ENCODE assay signal across 25 mouse cellular contexts in genomic region chr9:66907746-66908397, GRCm38 (mm10). TPM values are rescaled to one million over a fixed set of nuclear protein-coding genes. Genes with fewer than 3 reads are reported as not detected.
DNase-seq lines count a peak whose midpoint lies in the region; ATAC-seq and TF ChIP-seq lines count a peak whose summit lies in the region.
"Had no signal": no experiment of that assay in that cellular context is flagged by ENCODE, and none has a peak within 500 bp of the region (broad histone marks: within the 10 kb centered on the region; RNA-seq: fewer than 3 reads in every experiment).

No protein-coding gene starts in this region.

- H3K27ac ChIP-seq in liver, postnatal 0 days (ENCODE audit: low read depth): peak overlapping the region; percentile 63
- H3K27ac ChIP-seq in liver, embryonic 11.5 days (ENCODE audit: low read depth, low read length): no peak overlapping the region
- peak overlapping the region; percentile 31 for H3K27ac ChIP-seq in brown adipose tissue, adult 24 weeks (replicated peaks; ENCODE audit: low read depth, low read length)
- peak overlapping the region; percentile 94 for H3K27ac ChIP-seq in macrophage
- H3K27ac ChIP-seq in small intestine, adult 2 months (ENCODE audit: insufficient read depth, low read depth, low read length): peak overlapping the region; percentile 72; the same call in 1 of the 2 replicates
- H3K27ac ChIP-seq: heart, embryonic 10.5 days; hindbrain, embryonic 10.5 days; kidney, embryonic 15.5 days; left cerebral cortex, adult 2 months; stomach, embryonic 15.5 days had no signal

- no peaks in the 10 kb centered on the region for H3K9me3 ChIP-seq in liver, postnatal 0 days (ENCODE audit: low read length)
- H3K9me3 ChIP-seq in liver, embryonic 11.5 days (ENCODE audit: control insufficient read depth, low read length): no peaks in the 10 kb centered on the region
- H3K9me3 ChIP-seq: heart, embryonic 10.5 days; hindbrain, embryonic 10.5 days; kidney, embryonic 15.5 days; stomach, embryonic 15.5 days had no signal

- peaks cover 12% of the 10 kb centered on the region; the same call in 1 of the 2 replicates for H3K36me3 ChIP-seq in liver, postnatal 0 days (replicated peaks; ENCODE audit: insufficient read depth, low read length)
- H3K36me3 ChIP-seq in liver, embryonic 11.5 days (ENCODE audit: control insufficient read depth, insufficient read depth, low read length): peaks cover 4% of the 10 kb centered on the region
- peaks cover 19% of the 10 kb centered on the region for H3K36me3 ChIP-seq in macrophage (ENCODE audit: inconsistent target)
- no peaks in the 10 kb centered on the region for H3K36me3 ChIP-seq in small intestine, adult 2 months (ENCODE audit: control insufficient read depth, insufficient read depth, low read length)
- H3K36me3 ChIP-seq: stomach, embryonic 15.5 days had no signal

- peaks cover 100% of the 10 kb centered on the region for H3K79me2 ChIP-seq in macrophage (ENCODE audit: inconsistent target)

- H3K27me3 ChIP-seq in liver, postnatal 0 days (ENCODE audit: insufficient read depth, low read length): no peaks in the 10 kb centered on the region
- no peaks in the 10 kb centered on the region for H3K27me3 ChIP-seq in liver, embryonic 11.5 days (replicated peaks; ENCODE audit: control insufficient read depth, insufficient read depth, low read length)
- no peaks in the 10 kb centered on the region for H3K27me3 ChIP-seq in small intestine, adult 2 months (ENCODE audit: control insufficient read depth, insufficient read depth, low read length)
- H3K27me3 ChIP-seq: kidney, embryonic 15.5 days; stomach, embryonic 15.5 days had no signal

- H3K4me1 ChIP-seq in liver, postnatal 0 days (ENCODE audit: insufficient read depth): peaks cover 56% of the 10 kb centered on the region
- H3K4me1 ChIP-seq in liver, embryonic 11.5 days (replicated peaks; ENCODE audit: control insufficient read depth, insufficient read depth, low read length): peaks cover 37% of the 10 kb centered on the region
- peaks cover 18% of the 10 kb centered on the region for H3K4me1 ChIP-seq in brown adipose tissue, adult 24 weeks (ENCODE audit: control insufficient read depth, insufficient read depth, insufficient read length, low read length)
- H3K4me1 ChIP-seq in small intestine, adult 2 months (ENCODE audit: control insufficient read depth, insufficient read depth, insufficient read length, low read length): peaks cover 4% of the 10 kb centered on the region; the same call in 1 of the 2 replicates

- no peak for TF ChIP-seq EP300 in liver, postnatal 0 days (IDR thresholded peaks at IDR 0.05; ENCODE audit: low read depth)

- no peak overlapping the region for H3K4me3 ChIP-seq in liver, postnatal 0 days (ENCODE audit: low read depth, low read length)
- no peak overlapping the region for H3K4me3 ChIP-seq in liver, embryonic 11.5 days (ENCODE audit: low read depth, low read length)
- H3K4me3 ChIP-seq in brown adipose tissue, adult 24 weeks (ENCODE audit: insufficient read depth, low read depth, low read length): no peak overlapping the region
- no peak overlapping the region for H3K4me3 ChIP-seq in macrophage (ENCODE audit: inconsistent target)
- no peak overlapping the region for H3K4me3 ChIP-seq in small intestine, adult 2 months (ENCODE audit: low read depth, low read length)
- H3K4me3 ChIP-seq: heart, embryonic 10.5 days; hindbrain, embryonic 10.5 days; kidney, embryonic 15.5 days; left cerebral cortex, adult 2 months; stomach, embryonic 15.5 days had no signal

- ATAC-seq in liver, postnatal 0 days: no peak
- no peak for ATAC-seq in liver, embryonic 11.5 days (replicated peaks; ENCODE audit: low FRiP score)
- ATAC-seq: forebrain, postnatal 0 days; hindbrain, embryonic 16.5 days had no signal

- TF ChIP-seq POLR2A in small intestine, adult 2 months (IDR thresholded peaks at IDR 0.05; ENCODE audit: low read depth, low read length): no peak

- H3K9ac ChIP-seq in liver, postnatal 0 days (replicated peaks): no peak overlapping the region
- H3K9ac ChIP-seq in liver, embryonic 11.5 days (ENCODE audit: low read depth, low read length): no peak overlapping the region
- H3K9ac ChIP-seq: forebrain, postnatal 0 days; kidney, embryonic 15.5 days; stomach, embryonic 15.5 days had no signal

- TF ChIP-seq CTCF in liver, postnatal 0 days (IDR thresholded peaks at IDR 0.05; ENCODE audit: low read depth): no peak
- no peak for TF ChIP-seq CTCF in small intestine, adult 2 months (IDR thresholded peaks at IDR 0.05; ENCODE audit: extremely low read depth, insufficient read length, insufficient replicate concordance, low read depth, low read length)

- 0 out of 2 replicates have a peak overlapping the region, but pooled peaks have one; percentile 9 for H3K4me2 ChIP-seq in liver, postnatal 0 days (ENCODE audit: low read depth, low read length)
- H3K4me2 ChIP-seq in liver, embryonic 11.5 days: no peak overlapping the region
- H3K4me2 ChIP-seq: kidney, embryonic 15.5 days; stomach, embryonic 15.5 days had no signal

- no peak for DNase-seq in liver, postnatal 0 days
- DNase-seq in liver, embryonic 11.5 days (ENCODE audit: low spot score): no peak
- no peak for DNase-seq in spleen, postnatal 14 days (ENCODE audit: low spot score in 2 of 2)
- DNase-seq in spleen, postnatal 4 days (ENCODE audit: low spot score in 2 of 2): no peak
- DNase-seq: adrenal gland, adult 2 months; cerebellum, adult 2 months; cerebellum, postnatal 36 days; forebrain, postnatal 0 days; gastrocnemius, postnatal 36 days; kidney, adult 11 months; kidney, postnatal 36 days; lung, postnatal 14 days; retina, postnatal 1 day; right cerebral cortex, postnatal 25 days; thymus, adult 2 months; thymus, postnatal 4 days had no signal

- 62% methylated on average over 5 of the region's 5 CpGs for WGBS in liver, postnatal 0 days (ENCODE audit: insufficient replicate concordance)
- WGBS in liver, embryonic 11.5 days: 70% methylated on average over 5 of the region's 5 CpGs
- WGBS in macrophage (ENCODE audit: missing documents): 20% methylated on average over 5 of the region's 5 CpGs
- 76% methylated on average over 5 of the region's 5 CpGs for WGBS in small intestine, adult 2 months

RNA-seq across cellular contexts. Expression of gene Rab8b, which starts 11.6 kb away (rescaled TPM):
- polyA plus RNA-seq in liver, postnatal 0 days (2015; fragmentation: Nextera tagmentation; extraction: Ambion mirVana): 9.1 and 10.7 TPM in 2 replicates
- polyA plus RNA-seq in liver, embryonic 11.5 days (2014; fragmentation: Nextera tagmentation; extraction: Ambion mirVana): 43.1 and 44.3 TPM in 2 replicates
- polyA plus RNA-seq in brown adipose tissue, adult 24 weeks (2012; ENCODE audit: insufficient read depth, insufficient read length, missing spikeins): 8.2 and 8.9 TPM in 2 replicates
- 100 to 1,000 TPM in 24 of 26 experiments, 10 to 100 TPM in 2; 75.0 to 334 (median 129) TPM for total RNA-seq in macrophage (2018; cell fraction: chromatin; rRNA removed)
- total RNA-seq in macrophage (2018; cell fraction: cytosol; rRNA removed): 100 to 1,000 TPM; 225 to 568 (median 292) TPM
- total RNA-seq in macrophage (2018; cell fraction: nucleus; rRNA removed): 100 to 1,000 TPM; 152 to 371 (median 210) TPM
- 189 to 289 TPM (median 212 TPM) in 3 replicates for polyA plus RNA-seq in macrophage (2018)
- 2.7 and 3.0 TPM in 2 replicates for polyA plus RNA-seq in small intestine, adult 2 months (2012; rRNA removed)

RNA-seq across cellular contexts. Expression of gene Rps27l, which starts 38.0 kb away (rescaled TPM):
- polyA plus RNA-seq in liver, postnatal 0 days (2015; fragmentation: Nextera tagmentation; extraction: Ambion mirVana): 587 and 618 TPM in 2 replicates
- 1,011 and 1,028 TPM in 2 replicates for polyA plus RNA-seq in liver, embryonic 11.5 days (2014; fragmentation: Nextera tagmentation; extraction: Ambion mirVana)
- 582 and 811 TPM in 2 replicates for polyA plus RNA-seq in brown adipose tissue, adult 24 weeks (2012; ENCODE audit: insufficient read depth, insufficient read length, missing spikeins)
- 10 to 100 TPM in 11 of 26 experiments, 1 to 10 TPM in 15; 2.9 to 55.4 (median 8.2) TPM for total RNA-seq in macrophage (2018; cell fraction: chromatin; rRNA removed)
- total RNA-seq in macrophage (2018; cell fraction: cytosol; rRNA removed): 100 to 1,000 TPM; 179 to 384 (median 241) TPM
- 10 to 100 TPM; 10.3 to 61.2 (median 24.7) TPM for total RNA-seq in macrophage (2018; cell fraction: nucleus; rRNA removed)
- 167 to 496 TPM (median 309 TPM) in 3 replicates for polyA plus RNA-seq in macrophage (2018)
- 9.6 and 10.2 TPM in 2 replicates for polyA plus RNA-seq in small intestine, adult 2 months (2012; rRNA removed)

Comparison
In these comparisons a context has a peak if more than half of its experiments do, and no peak if none do; other contexts are left out.
1. RNA of gene Rps27l, which starts 38.0 kb away (polyA plus RNA-seq): 1,011 to 1,028 TPM in liver, embryonic 11.5 days, 582 to 811 TPM in brown adipose tissue, adult 24 weeks, 587 to 618 TPM in liver, postnatal 0 days and 167 to 496 TPM in macrophage; 9.6 to 10.2 TPM in small intestine, adult 2 months; every median in the first group is over 10 times any median in the second.